Mouse (Mus musculus): ENCODE results near the gene Bmp6.

Gene Bmp6

DNA sequence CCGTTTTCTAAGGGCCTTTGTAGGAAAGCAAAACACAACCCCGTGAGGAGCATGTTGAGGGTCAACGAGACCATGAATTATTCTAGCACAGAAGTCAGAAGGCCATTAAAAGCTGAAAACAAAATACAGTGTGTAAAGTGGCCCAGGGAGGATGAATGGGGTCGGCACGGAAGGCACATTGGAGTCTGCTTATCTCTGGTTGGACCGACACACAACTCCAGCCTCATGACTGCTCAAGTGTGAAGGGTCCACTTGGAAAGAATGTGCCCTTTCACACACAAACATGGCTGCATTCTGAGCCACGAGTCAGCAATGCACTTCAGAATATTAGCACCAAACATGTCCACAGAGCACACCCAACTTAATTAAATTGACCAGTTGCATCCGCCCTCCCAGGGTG lies 84.8 kb downstream of the Bmp6 start:
- no peak for DNase-seq (ENCODE audit: low spot score in 2 of 2)

DNA sequence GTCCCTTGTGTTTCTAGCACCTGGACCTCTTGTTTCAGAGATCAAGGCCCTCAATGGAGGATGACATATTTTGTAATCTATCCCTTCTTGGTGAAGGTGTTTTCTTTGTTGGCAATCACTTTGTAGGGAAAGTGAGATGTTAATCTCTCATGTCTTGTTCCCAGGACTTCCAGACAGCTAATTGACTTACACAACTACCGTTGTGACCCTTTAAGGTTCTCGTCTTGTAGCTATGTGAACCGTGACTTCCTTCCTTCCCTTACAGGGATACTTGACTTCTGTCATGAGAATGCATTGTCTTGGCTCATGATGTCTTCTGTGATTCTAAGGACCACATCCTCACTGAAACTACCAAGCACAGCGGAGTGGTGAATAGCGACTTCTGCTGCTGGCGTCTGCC lies 85.2 kb downstream of the Bmp6 start:
- DNase-seq (ENCODE audit: low spot score in 2 of 2) = no peak

DNA sequence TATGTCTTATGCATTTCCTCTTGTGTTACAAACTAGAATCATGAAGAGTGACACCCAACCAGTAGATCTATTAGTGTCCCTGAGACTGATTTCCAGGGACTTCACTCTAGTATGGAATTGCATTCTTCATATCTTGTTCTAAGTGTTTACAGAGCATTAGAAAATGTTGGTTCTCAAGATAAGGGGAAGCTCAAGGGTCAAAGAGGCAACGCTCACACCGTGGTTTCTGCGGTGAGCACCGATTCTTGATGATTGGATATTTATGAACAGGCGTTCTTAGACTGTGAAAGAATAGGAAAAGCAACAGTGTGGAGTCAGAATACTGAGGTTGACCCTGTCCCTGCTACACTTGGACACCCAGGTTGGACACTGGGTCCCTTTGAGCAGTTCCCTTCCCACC lies 89.9 kb downstream of the Bmp6 start:
- DNase-seq (ENCODE audit: low spot score in 2 of 2) = no peak

DNA sequence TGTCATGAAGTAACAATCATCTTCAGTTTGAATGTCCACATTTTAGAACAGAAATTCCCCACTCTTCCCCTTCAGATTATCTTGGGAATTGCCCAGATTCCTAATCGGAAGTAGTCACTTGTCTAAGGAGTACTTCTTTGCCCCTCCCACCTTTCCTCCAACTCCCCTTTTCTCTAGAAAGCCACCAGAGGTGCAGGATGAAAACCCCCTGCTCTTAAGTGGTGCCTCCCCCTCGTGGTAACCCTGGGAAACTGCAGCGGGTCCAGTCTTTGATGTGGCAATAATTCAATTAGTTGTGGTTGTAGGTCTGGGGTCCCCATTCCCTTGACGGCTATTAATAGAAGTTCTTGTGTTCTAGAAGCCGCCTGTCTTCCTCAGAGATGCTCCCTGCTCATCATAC lies 93.0 kb downstream of the Bmp6 start:
- DNase-seq (ENCODE audit: low spot score in 2 of 2) = no peak

DNA sequence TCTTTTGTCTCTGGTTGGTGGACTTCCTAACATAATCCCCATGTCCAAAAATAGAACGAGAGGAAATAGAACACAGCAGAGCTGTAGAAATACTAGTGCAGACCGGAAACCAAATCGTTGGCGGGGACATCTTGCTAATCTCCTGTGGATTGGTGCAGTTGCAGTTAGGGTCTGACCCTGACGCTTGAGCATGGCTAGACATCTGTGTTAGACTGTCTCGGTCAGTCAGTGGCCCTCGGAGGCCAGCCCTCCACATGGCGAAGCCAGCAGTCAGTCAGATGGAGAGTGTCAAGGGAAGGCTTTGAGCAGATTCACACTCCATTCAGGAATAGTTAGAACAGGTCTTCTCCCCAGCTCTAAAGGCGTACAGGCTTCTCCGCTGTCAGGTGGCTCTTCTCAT lies 95.3 kb downstream of the Bmp6 start:
- DNase-seq (ENCODE audit: low spot score in 2 of 2) = no peak

DNA sequence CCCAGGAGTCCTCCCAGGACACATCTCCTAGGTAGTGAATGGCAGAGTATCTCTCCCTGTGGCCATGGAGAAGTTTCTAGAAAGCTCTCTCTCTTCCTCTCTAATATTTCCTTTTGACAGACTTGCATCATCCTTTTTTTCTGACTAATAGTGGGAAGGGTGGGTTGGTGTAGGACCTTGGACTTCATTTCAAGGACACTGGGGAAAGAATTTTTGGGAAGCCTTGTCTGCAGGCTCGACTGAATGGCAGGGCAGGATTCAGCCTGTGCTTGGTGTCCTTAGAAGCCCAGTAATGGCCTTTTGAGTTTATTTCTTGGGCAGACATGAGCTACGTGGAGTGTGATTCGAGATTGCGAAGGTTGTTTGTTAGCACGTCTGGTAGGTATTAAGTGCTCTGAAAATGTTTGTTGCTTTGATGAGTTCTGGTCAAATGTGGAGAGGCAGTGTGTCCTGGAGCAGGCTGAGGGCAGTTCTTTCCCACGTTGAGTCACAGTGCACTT lies 103.7 kb downstream of the Bmp6 start:
- DNase-seq (ENCODE audit: low spot score in 2 of 2) = no peak

DNA sequence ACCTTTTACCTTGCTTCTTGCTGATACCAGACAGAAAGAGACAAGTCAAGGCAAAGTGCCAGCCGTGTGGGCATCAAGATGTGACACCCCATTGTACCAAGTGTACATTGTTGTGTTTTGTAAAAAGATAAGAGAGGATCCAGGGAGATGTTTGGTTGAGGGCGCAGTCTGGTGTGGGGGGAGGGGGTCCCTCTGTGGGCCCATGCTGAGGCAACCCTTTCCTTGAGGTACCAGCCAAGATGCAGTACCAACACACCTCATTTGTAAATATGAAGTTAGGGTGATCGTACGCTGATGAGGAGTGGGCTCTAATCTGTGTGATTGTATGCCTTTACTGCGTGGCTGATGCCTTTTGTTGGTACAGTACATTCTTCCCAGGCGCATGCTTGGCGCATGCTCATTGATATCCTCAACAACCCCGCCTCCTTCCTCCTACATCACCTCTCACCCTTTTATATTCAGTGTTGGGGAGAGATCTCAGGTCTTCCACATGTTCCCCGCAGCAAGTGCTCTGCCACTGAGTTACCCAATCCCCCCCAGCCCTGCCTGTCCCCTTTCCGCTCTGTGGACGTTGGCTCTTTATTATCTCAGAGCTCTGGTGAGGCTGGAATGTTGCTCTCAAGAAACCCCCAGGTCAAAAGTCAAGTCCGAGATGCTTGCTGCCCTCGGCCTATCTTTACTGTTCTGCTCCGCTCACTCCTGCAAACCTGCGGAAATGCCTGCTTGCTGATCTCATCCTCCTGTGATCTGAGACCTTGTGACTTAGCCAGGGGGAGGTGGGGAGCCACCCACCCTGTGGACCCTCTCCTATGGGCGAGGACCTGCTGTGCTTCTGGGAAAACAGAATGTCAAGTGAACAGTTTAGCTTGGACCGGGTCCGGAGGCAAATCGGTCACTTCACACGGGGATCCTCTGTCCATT lies 105.4 kb downstream of the Bmp6 start:
- DNase-seq (ENCODE audit: low spot score in 2 of 2) = no peak

DNA sequence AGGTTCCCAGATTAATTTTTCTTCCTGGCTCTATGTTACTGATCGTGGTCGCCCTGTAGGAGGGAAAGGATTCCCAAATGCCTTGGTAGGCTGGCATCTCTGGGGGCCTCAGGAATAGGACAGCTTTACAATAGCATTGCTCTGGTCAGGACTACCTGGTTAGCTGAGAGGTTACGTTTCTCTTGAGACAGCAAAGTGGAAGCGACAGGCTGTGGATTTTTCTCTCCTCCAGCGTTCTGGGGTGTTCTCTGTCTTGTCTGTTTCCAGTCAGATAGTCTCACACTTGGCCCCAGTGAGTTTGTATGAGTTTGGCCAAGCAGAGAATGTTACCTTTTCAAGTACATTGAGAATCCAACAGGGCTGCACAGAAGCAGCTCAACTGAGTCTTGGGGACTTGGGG lies 106.5 kb downstream of the Bmp6 start:
- DNase-seq (ENCODE audit: low spot score in 2 of 2) = no peak

DNA sequence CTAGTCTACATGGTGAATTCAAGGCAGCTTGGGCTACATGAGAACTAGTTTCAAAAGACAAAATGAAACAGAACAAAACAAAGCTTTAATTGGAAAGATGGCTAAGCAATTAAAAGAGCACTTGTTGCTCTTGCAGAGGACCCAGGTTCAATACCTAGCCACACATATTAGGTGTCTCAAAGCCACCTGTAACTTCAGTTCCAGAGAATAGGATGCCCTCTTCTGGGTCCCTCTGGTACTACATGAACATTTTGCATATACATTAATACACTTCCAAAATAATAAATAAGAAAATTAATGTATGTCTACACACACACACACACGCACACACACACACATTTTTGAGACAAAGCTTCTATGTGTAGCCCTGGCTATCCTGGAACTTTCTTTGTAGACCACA lies 118.5 kb downstream of the Bmp6 start:
- no peak for DNase-seq (ENCODE audit: low spot score in 2 of 2)

DNA sequence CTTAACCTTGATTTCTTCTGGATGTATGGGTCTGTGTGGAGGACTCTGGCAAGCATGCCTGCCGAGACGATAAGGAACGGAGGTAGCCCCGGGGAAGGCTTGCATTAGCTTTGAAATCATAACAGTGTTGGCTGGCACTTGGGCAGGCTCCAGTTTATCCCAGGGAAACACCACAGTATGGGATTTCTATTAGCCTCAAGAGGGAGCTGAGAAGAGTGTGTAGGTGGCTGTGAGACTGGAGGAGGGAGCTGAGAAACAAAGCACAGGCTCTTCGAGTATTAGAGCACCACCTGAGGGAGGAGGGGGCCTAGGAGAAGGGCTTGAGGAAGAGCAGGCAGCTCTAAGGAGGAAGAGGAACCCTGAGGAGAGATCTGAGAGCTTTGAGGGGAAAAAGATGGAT lies 126.0 kb downstream of the Bmp6 start:
- no peak for DNase-seq (ENCODE audit: low spot score in 2 of 2)

GRCm38 (mm10) chr13:38472636-38473035 lies 127.7 kb downstream of the Bmp6 start:
- peak in 1 of 2 experiments; percentile 35 for DNase-seq (ENCODE audit: low spot score in 2 of 2)

DNA sequence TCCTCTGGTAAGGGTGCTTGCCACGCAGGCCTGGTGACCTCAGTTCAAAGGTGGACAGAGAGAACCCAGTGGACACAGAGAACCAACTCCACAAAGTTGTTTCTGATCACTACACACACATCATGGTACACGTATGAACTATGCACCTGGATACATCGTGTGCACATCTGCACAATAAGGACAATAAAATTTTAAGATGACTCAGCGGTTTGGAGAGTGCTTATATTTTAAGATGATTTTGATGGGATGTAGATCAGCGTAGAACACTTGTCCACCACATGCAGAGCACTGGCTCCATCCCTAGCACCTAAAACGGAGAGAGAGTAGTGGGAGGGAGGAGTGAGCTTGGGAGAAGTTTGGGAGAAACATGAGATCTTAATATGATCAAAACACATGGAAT lies 128.6 kb downstream of the Bmp6 start:
- no peak for DNase-seq (ENCODE audit: low spot score in 2 of 2)

DNA sequence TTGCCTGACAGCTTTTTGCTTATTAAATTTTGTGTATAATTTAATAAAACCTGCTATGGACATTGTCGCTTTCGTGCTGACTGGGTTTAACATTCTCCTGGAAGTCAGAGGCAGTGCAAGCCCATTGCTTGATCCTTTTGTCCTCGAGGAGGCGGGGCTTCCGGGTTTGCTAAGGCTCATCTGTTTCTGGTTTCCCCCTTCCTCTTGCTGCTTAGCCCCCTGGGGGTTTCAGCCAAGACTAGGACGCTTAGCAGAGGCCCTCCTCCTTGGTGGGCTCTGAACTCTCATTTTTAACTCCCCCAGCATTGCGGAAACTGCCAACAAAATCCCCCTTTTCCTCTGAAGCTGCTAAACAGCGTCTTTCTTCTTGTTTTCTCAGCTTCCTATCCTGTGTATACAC lies 132.0 kb downstream of the Bmp6 start:
- no peak for DNase-seq (ENCODE audit: low spot score in 2 of 2)

GRCm38 (mm10) chr13:38481021-38481420 lies 136.1 kb downstream of the Bmp6 start:
- DNase-seq (ENCODE audit: low spot score in 2 of 2) = no peak

DNA sequence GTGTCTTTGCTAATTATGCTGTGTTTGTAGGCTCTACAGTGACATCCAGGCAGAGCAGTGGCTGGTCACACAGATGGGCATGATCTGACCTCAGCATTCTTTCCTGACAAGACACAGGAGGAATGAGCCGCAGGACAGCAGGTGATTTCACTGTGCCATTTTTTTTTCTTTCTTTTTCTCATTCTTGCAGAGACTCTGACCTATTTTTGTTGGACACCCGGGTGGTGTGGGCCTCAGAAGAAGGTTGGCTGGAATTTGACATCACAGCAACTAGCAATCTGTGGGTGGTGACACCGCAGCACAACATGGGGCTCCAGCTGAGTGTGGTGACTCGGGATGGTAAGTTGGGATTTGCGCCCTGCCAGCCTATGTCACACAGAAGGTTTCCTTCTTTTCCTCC lies 139.8 kb downstream of the Bmp6 start:
- DNase-seq (ENCODE audit: low spot score in 2 of 2) = no peak

DNA sequence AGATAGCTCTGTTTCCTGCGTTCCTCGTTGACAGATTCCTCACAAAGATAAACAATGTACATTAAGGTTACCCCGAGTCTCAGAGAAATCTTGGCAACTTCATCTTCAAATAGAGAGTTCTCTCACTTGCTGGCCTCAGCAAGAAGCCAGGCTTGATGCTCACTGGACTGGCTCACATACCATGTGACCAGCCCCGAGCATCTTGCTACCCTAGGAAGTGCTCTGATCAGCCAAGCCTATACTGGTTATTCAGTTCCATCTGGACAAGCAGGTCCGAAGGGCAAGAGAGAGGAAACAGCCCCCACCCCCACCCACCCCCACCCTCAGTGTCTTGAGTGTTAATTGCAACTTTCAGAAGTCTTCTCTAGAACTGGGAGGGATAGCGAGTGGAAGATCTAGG lies 141.9 kb downstream of the Bmp6 start:
- no peak for DNase-seq (ENCODE audit: low spot score in 2 of 2)

DNA sequence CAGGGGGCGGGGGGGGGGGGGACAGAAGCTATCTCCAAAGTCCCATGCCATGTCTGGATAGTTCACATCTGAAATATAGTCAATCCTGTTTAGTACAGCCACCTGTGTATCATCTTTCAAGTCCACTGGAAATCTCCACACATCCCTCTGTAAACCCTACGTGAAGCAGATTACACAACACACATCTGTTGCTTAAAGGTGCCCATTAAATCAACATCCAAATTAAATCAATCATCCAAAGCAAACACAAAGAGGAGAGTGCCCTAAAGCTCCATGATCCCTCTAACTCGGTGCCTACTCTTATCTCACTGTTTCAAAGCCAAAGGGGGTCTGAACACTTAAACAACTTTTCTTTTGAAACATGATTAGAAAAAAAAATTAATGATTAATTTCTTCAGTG lies 151.8 kb downstream of the Bmp6 start:
- DNase-seq (ENCODE audit: low spot score in 2 of 2) = no peak

DNA sequence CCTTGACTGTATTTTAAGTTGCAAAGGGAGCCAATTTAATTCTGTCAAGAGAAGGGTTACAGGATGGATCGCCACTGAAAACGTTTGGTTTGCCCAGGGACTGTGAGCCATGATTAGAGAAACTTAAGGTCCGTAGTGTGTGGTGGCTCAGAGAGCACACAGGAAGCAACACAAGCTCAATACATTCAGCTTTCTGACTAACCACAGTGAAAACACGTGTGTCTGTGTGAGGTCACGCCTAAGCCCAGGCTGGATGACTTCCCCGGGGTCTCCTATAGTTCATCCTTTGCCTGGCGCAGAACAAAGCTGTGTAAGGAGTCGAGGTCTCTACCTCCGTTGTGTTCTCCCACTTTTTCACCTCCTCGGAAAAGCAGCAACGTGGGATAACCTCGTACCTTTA lies 156.4 kb downstream of the Bmp6 start:
- no peak for DNase-seq (ENCODE audit: low spot score in 2 of 2)

DNA sequence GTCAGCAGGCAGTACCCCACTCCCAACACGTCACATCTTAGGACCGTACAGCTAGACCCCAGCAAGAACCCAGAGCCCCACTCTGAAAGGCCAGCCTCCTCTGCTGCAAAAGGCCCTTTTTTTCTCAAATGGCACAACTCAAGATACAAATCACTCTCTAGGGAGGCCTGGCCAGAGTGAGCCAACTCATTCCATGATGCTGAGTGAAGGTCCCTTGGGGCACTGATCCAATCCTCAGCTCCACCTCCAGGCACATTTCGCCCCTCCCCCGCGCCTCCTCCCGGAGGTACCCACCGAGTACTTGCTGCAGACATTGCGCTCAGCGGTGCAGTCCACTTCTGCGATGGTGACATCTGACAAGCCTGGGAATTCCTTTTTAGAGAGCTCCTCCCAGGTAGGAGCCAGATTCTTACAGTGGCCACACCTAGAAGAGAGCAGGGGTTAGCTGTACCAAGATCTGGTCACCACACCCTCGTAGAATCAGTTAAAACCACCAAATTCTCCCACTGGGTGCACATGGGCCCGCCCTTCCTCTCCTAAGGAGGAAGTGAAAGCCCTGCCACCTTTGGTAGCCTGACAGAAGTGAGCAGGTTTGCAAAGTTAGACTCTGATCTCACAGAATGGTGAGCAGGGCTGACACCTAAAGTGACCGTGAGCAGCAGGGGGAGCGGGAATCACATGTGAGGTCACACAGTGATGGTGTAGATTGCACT lies 158.4 kb downstream of the Bmp6 start:
- no peak for DNase-seq (ENCODE audit: low spot score in 2 of 2)

- no peak for DNase-seq (ENCODE audit: low spot score in 2 of 2)
Measured at GRCm38 (mm10) chr13:38506320-38506719, 161.4 kb downstream of the Bmp6 start.

- DNase-seq (ENCODE audit: low spot score in 2 of 2) = no peak
Measured at GRCm38 (mm10) chr13:38506936-38507335, 162.0 kb downstream of the Bmp6 start.

DNA sequence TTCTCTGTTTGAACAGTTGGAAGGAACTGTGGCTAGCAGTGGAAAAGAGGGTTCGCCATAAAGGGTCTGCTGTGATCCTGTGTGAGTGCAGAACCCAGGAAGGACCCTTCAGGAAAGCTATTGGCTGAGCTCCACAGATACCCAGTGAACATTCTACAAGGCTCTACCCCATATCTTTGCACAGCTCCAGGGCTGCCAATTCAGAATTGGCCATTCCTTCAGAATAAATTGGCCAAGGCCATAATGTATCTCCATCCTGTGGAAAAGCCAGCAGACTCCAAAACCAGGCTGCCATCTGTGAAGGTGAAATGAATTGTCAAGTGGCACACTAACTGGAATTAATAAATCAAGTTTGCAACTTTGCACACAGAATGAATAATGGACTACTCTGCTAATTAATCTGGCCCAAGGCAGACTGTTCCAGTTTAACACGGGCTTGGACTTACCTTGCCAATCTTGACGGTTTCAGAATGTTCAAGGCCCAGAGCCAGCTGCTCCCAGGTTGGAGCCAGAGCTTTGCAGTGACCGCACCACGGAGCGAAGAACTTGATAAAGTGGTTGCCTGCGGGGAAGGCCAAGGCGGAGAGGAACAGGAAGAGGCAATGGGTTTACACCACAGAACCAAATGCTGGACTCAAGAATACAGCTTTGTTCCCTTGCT lies 164.9 kb downstream of the Bmp6 start:
- DNase-seq (ENCODE audit: low spot score in 2 of 2) = no peak

- DNase-seq (ENCODE audit: low spot score in 2 of 2) = peak in 1 of 2 experiments; percentile 48
Measured at GRCm38 (mm10) chr13:38511979-38512378, 167.1 kb downstream of the Bmp6 start.

All from urinary bladder, postnatal 4 days (tissue).